Mouse (Mus musculus) common myeloid progenitor, adult 5-6 weeks (primary cell): Measurements from ENCODE around the gene Lmbrd1. TPM values are rescaled to one million over a fixed set of nuclear protein-coding genes. Genes with fewer than 3 reads are reported as not detected.
"Not testable (repeated sequence)": the region's sequence is repeated elsewhere in the genome, so short reads cannot be mapped to it uniquely, and the experiment has no call there.

Experiments
- ATAC-seq: replicated peaks from 2 replicates; pipeline ENCODE4 v1.8.0; 2016; ENCODE audit warnings: low read depth, mild to moderate bottlenecking, moderate TSS enrichment, inconsistent platforms; ENCODE audit not compliant: poor library complexity, severe bottlenecking
- total RNA-seq: library from RNA; stranded (forward); fragments of 200-1000, 187-1606 nt; gene quantifications from 2 replicates; pipeline ENCODE4 v1.2.3, GENCODE M21; 2017

The Lmbrd1 gene
- total RNA-seq: 17.3 and 23.2 TPM in 2 replicates

DNA sequence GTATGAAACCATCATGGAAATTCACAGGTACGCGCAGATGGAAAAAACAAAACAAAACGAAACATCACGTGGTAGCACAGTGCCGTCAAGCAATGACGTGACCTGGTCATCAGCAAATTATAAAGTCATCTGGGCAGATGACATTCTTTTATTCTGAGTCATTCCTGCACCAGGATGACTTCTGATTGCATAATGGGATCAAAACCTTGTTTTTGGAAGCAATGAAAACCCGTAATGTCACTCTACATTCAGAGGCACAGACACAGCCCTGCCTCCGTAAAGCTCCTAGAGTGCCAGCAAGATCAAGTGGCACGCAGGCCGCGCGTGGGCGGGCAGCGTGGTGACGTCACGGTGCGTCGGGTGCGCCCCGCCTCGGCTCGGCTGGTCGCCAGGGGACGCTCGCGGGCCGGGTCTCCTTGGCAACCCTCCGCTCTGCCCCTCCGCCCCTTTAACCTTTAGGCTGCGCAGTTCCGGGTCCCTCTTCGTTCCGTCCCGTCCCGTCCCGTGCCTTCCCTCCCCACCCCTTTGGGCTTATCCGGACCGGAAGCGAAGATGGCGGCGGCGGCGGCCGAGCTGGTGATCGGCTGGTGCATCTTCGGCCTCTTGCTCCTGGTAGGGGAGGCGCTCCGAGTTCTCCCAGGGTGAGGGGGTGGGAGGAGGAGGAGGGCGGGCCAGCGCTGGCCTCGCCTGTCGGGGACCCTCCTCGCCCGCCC is at the start of gene Lmbrd1:
Gene Lmbrd1, plus strand, starts transcription at position 426 of the 713 bp plus-strand sequence.
- ATAC-seq: peak; percentile 92

DNA sequence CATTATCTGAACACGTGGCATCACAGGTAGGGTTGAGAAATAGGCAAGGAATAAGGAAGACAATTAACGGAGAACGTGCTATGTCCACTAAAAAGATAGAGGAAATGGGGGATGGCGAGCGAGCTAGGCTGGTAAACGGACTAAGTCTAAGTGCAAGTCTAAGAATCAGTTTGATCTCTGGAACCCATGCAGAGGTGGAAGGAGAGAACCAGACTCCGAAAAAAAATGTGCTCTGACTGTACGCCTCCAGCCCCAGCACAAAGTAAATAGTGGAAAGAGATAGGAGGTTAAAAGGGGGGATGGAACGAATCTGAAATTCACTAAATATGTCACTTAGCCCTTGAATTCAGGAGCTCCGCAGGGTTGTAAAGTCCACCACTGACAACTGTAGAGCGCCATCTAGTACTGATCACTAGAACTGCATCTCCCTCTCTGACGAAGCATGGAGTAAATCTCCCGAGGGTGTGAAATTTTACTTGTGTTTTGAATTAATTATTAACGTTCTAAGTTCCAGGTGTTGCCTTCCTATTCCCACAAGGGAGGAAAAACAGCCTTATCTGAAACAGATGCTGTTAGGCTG is 44.8 kb upstream of the Lmbrd1 start:
- ATAC-seq: peak; percentile 93

- no peak for ATAC-seq
Measured at GRCm38 (mm10) chr1:24650100-24650499, 28.3 kb upstream of the Lmbrd1 start.

- peak; percentile 42; the same call in 1 of the 2 replicates for ATAC-seq
Measured at GRCm38 (mm10) chr1:24659914-24660313, 18.5 kb upstream of the Lmbrd1 start.

- ATAC-seq: not testable (repeated sequence)
Measured at GRCm38 (mm10) chr1:24660662-24661061, 17.8 kb upstream of the Lmbrd1 start.

- ATAC-seq: no peak
Measured at GRCm38 (mm10) chr1:24661551-24661950, 16.9 kb upstream of the Lmbrd1 start.

DNA sequence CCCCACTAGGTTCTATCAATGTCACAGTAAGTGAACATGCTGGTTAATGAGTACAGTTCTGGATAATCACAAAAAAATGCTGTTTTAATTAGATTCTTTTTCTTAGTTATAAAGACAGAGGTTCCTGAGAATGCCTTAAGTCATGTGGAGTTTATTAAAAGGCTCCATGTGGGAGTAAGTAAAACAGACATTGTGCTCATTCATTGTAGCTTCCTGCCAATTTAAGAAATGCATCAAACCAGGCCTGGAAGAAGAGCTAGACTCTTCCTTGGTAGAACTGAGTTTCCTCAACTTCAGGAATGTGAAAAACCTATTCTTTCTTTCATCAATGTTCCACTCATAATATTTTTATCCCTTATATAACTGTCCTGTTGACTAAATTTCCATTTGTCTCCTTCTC is 14.3 kb upstream of the Lmbrd1 start:
- no peak for ATAC-seq

DNA sequence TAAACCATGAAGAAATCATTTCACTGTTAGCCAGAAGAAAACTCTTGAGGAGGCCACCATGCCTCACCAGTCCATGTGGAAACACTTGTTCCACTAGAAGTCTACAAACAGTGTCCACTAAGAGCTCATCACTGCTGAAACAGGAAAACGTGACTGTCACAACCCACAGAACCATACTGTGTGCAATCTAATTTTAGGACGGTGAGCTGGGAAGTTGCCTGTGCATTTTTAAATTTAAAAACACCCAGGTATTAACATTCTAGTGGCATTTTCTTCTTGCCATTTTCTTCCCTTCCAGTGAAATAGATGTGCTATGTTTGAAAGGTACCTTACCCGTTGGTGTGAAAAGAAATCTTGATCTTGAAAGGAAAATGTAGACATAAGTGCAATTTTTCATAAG is 5.2 kb upstream of the Lmbrd1 start:
- no peak for ATAC-seq

DNA sequence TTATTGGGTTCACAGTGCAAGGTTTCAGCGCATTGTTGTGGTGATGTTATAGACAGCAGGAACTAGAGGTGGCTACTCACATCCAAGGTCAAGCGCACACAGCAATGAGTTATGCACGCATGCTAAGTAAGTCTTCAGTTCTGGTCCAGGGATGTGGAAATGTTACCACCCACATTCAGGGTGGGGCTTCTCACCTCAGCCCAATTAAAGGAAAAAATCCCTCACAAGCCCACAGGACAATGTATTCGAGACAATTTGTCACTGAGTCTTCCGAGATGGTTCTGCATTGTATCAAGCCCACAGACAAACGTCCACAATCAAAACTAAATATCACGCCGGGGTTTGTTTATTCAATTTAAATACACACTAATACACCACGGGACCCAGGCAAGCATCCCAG is 724 bp upstream of the Lmbrd1 start:
- ATAC-seq: peak; percentile 13

DNA sequence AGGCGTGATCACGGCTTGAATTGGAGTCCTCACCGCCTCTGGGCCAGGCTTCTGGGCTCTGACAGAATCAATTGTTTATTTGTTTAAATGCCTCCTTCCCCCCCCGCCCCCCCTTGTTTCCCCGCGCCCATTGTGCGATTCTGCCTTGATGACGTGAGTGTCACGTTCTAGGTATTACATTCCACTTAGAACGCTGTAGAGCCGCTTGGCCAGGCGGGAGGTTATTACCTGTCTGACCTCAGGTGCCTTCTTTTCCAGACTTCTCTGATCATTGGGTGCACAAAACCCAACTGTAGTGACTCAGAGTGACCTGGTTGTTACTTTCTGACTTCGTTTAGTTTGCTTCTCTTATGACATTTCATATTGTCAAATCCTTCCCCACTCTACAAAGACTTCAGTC is 641 bp downstream of the Lmbrd1 start:
- no peak; the same call in 1 of the 2 replicates for ATAC-seq

GRCm38 (mm10) chr1:24680991-24681390 is 2.6 kb downstream of the Lmbrd1 start:
- ATAC-seq: no peak

DNA sequence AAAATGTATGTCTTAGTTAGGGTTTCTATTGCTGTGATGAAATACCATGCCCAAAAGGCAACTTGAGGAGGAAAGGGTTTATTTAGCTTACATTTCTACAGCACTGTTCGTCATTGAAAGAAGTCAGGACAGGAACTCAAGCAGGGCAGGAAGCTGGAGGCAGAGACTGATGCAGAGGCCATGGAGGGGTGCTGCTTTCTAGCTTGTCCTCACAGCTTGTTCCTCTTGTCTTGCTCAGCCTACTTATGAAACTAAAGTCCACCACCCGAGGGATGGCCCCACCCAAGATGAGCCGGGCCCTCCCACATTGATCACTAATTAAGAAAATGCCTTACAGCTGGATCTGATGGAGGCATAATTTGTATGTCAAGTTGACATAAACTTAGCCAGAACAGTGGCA is 3.5 kb downstream of the Lmbrd1 start:
- ATAC-seq: no peak

- peak; percentile 95 for ATAC-seq
Measured at GRCm38 (mm10) chr1:24683947-24684346, 5.5 kb downstream of the Lmbrd1 start.

DNA sequence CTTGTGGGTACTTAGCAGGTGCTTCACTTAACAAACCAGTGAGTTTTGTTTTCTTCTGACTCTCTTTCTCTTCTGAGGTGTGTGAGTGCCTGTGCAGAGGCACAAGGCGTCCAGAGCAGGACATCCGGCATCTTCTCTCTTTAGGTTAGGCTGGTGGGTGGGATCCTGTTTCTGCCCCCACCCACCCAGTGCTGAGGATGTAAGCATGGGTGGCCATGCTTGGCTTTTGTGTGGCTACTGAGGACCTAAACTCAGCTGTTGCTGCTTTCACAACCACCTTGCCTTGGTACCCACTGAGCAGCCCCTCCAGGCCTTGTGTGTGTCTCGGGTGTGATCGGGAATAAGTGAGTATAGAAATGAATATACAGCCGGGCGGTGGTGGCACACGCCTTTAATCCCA is 7.2 kb downstream of the Lmbrd1 start:
- no peak for ATAC-seq

DNA sequence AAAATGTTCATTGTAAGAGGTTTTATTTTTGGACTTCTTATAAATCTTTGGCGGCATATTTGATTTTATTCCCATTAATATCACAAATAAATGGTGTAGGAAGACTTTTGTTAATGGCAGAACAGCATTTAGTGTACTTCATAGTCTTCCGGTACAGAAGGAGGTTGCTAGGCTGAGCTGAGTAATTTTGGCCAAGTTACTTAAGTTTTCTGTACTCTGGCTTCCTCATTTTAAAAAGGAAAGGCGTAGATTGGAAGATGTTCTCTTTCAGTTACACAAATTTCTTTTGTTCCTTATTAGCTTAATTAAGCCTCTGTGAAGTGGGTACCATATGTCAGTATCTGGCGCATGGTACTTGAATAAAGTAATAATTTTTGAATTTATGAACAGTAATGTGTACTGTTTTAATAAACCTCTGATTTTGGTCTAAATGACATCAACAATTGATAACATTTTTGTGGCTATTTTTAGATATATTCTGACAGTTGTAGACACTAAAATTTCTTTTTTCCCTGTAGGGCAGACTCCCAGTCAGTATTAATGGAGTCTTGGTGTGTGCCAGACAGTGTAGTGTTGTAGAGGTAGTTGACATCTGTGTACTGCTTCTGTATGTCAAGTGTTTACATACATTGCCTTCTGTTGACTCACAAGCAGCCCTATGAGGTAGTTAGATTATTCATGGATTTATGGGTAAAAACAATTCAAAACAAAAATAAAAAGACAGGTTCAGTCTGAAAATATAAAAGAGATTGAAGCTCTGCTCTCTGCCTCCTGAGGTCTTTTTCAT is 8.0 kb downstream of the Lmbrd1 start:
- ATAC-seq: no peak

DNA sequence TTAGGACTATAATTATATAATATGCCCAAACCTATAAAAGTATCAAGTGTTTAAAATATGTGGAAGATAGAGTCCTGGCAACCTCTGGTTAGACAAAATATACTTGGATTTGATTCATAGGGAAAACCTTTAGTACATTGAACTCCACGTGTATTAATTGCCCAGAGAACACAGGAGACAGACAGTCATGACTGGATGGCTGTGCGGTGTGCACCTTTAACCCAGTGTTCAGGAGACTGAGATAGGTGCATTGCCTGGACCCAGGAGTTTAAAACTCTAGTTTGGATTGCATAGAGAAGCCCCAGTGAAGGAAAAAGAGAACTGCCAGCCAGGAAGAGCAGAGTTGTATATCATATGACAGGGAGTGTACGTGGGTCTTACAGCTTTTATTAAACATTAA is 19.2 kb downstream of the Lmbrd1 start:
- no peak for ATAC-seq

DNA sequence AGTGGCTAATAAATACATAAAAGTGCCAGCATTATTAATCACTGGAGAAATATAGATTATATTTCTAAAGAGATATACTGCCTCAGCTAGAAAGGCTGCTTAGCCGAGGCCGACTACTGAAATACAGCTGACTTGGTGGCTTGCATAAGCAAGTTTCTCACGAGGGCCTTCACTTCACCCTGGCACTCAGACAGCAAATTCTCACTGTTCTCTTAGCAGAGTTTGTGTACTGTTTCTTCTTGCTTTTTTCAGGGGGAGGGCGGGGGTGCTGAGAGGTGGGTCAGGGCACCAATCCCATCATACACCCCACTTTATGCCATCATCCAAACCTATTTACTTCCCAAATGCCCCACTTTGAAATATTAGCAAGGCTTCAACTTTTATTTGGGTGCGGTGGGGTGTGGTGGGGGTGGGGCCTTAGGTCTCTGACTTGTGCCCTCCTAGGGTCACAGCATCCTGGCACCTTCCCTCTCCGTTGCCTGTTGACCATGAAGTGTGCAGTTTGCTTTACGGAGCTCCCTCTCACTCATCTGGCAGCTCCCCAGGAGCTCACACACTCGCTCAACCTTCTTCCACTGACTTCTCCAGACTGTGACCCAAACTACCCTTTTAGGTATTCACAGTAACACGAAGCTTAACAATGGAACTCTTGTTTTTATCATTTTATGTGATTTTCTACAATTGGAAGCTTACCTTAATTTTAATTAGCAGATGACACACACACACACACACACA is 19.9 kb downstream of the Lmbrd1 start:
- no peak for ATAC-seq

DNA sequence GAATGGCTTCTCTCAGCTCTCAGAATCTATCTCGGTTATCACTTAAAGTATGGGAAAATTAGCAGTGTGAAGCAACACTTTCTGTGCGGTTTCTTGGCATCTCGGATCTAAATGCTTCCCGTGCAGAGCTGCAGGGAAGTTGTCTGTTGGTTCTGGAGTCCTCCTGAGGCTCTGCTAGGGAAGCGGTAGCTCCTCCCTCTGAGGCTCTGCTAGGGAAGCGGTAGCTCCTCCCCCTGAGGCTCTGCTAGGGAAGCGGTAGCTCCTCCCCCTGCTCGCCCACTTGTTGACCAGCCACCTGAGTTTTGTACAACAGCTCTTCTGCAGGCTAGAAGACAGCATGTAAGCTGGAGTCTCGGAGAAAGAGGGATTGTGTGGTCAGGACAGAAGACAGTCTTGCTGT is 20.9 kb downstream of the Lmbrd1 start:
- ATAC-seq: peak; percentile 100

DNA sequence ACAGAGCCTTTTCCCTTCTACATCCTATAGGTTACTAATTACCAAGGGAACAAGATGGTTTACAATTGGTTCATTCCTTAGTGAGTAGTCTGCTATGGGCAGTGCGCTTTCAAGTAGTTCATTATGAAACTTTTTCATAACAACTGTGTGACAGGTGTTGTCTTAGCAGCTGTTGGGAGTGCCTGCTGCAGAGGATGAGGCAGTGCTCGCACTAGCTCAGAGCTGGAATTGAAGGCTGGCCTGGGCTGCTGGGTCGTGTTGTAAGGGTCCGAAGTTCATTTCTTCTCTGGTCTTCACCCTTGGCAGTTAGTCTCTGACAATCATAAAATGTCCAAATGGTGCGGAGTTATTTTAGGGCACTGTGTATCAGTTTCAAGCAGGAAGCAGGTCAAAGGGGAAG is 21.8 kb downstream of the Lmbrd1 start:
- no peak for ATAC-seq

DNA sequence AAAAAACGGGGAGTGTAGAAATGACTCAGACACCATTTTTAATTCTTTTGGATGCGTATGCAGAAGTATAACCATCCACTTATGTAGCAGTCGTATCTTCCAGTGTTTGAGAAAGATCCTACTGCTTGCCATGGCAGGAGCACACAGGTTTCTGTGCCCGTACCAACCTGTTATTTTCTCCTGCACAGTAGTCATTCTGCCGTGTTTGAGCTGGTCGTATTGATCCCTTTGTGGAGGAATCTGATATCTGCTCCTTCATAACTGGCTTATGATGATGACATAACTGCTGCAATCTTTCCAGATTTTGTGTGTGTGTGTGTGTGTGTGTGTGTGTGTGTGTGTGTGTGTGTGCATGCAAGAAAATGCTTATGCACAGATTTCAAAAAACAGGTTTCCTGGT is 25.4 kb downstream of the Lmbrd1 start:
- ATAC-seq: no peak

GRCm38 (mm10) chr1:24716301-24716700 is 37.9 kb downstream of the Lmbrd1 start:
- ATAC-seq: no peak
